Mouse (Mus musculus): ENCODE data around the gene Ppm1n. TPM values are rescaled to one million over a fixed set of nuclear protein-coding genes. Genes with fewer than 3 reads are reported as not detected.
A peak's percentile ranks its signal among the peaks of the same experiment; 100 is the strongest.

The Ppm1n gene
- total and polyA plus RNA-seq, 3 experiments, result not detected

- ATAC-seq (ENCODE audit: extremely low read depth, insufficient number of reproducible peaks, low FRiP score, poor library complexity, severe bottlenecking), result peak; percentile 85
- Histone ChIP-seq H3K36me3 (replicated peaks) (no peaks in the 10 kb centered on the region), H3K27me3 (ENCODE audit: insufficient read depth, low read length) (peaks cover 39% of the 10 kb centered on the region), H3K4me3 (ENCODE audit: low read depth, low read length) (peak overlapping the region; percentile 73), H3K9me3 (replicated peaks) (no peaks in the 10 kb centered on the region), H3K4me1 (ENCODE audit: insufficient read depth, low read depth, low read length) (peaks cover 47% of the 10 kb centered on the region)
- peak; percentile 95 for DNase-seq (ENCODE audit: low spot score)
- TF ChIP-seq POLR2AphosphoS5 (IDR thresholded peaks at IDR 0.05; ENCODE audit: insufficient replicate concordance, low read depth, low read length) (no peak), GATA1 (IDR thresholded peaks at IDR 0.05; ENCODE audit: borderline replicate concordance, low read length) (no peak), CTCF (IDR thresholded peaks at IDR 0.05; ENCODE audit: low read depth, low read length) (no peak), GATA2 (IDR thresholded peaks at IDR 0.05; ENCODE audit: borderline replicate concordance, low read depth, low read length) (no peak), TAL1 (conservative IDR thresholded peaks at IDR 0.05; ENCODE audit: low read depth, low read length) (no peak)
Observed at GRCm38 (mm10) chr7:19308454-19309277, 28.8 kb upstream of the Ppm1n start.

GRCm38 (mm10) chr7:19307739-19308453, 28.0 kb upstream of the Ppm1n start:
- no peaks in the 10 kb centered on the region for H3K36me3 ChIP-seq (replicated peaks)
- DNase-seq (ENCODE audit: low spot score), result peak; percentile 81
- peaks cover 46% of the 10 kb centered on the region for H3K4me1 ChIP-seq (ENCODE audit: insufficient read depth, low read depth, low read length)
- TF ChIP-seq CTCF (IDR thresholded peaks at IDR 0.05; ENCODE audit: low read depth, low read length), result no peak
- TF ChIP-seq TAL1 (conservative IDR thresholded peaks at IDR 0.05; ENCODE audit: low read depth, low read length), result no peak
- no peaks in the 10 kb centered on the region for H3K9me3 ChIP-seq (replicated peaks)
- peaks cover 32% of the 10 kb centered on the region for H3K27me3 ChIP-seq (ENCODE audit: insufficient read depth, low read length)
- H3K4me3 ChIP-seq (ENCODE audit: low read depth, low read length), result peak overlapping the region; percentile 73
- ATAC-seq (ENCODE audit: extremely low read depth, insufficient number of reproducible peaks, low FRiP score, poor library complexity, severe bottlenecking), result peak; percentile 59

GRCm38 (mm10) chr7:19306819-19307738, 27.2 kb upstream of the Ppm1n start:
- peaks cover 48% of the 10 kb centered on the region for H3K4me1 ChIP-seq (ENCODE audit: insufficient read depth, low read depth, low read length)
- DNase-seq (ENCODE audit: low spot score) (no peak), ATAC-seq (ENCODE audit: extremely low read depth, insufficient number of reproducible peaks, low FRiP score, poor library complexity, severe bottlenecking) (no peak)
- no peak overlapping the region; the same call in 1 of the 2 replicates for H3K4me3 ChIP-seq (ENCODE audit: low read depth, low read length)
- TF ChIP-seq CTCF (IDR thresholded peaks at IDR 0.05; ENCODE audit: low read depth, low read length) (no peak), GATA2 (IDR thresholded peaks at IDR 0.05; ENCODE audit: borderline replicate concordance, low read depth, low read length) (no peak), POLR2AphosphoS5 (IDR thresholded peaks at IDR 0.05; ENCODE audit: insufficient replicate concordance, low read depth, low read length) (no peak), GATA1 (IDR thresholded peaks at IDR 0.05; ENCODE audit: borderline replicate concordance, low read length) (no peak), TAL1 (conservative IDR thresholded peaks at IDR 0.05; ENCODE audit: low read depth, low read length) (no peak)
- H3K9me3 ChIP-seq (replicated peaks), result no peaks in the 10 kb centered on the region
- H3K36me3 ChIP-seq (replicated peaks), result no peaks in the 10 kb centered on the region
- H3K27me3 ChIP-seq (ENCODE audit: insufficient read depth, low read length), result peaks cover 33% of the 10 kb centered on the region

GRCm38 (mm10) chr7:19305796-19306765, 26.2 kb upstream of the Ppm1n start:
- Histone ChIP-seq H3K36me3 (replicated peaks) (no peaks in the 10 kb centered on the region), H3K4me3 (ENCODE audit: low read depth, low read length) (no peak overlapping the region), H3K9me3 (replicated peaks) (no peaks in the 10 kb centered on the region), H3K4me1 (ENCODE audit: insufficient read depth, low read depth, low read length) (peaks cover 58% of the 10 kb centered on the region), H3K27me3 (ENCODE audit: insufficient read depth, low read length) (peaks cover 35% of the 10 kb centered on the region)
- no peak for DNase-seq (ENCODE audit: low spot score)
- ATAC-seq (ENCODE audit: extremely low read depth, insufficient number of reproducible peaks, low FRiP score, poor library complexity, severe bottlenecking), result no peak
- TF ChIP-seq CTCF (IDR thresholded peaks at IDR 0.05; ENCODE audit: low read depth, low read length), result no peak
- no peak for TF ChIP-seq TAL1 (conservative IDR thresholded peaks at IDR 0.05; ENCODE audit: low read depth, low read length)
- TF ChIP-seq GATA2 (IDR thresholded peaks at IDR 0.05; ENCODE audit: borderline replicate concordance, low read depth, low read length), result no peak
- no peak for TF ChIP-seq POLR2AphosphoS5 (IDR thresholded peaks at IDR 0.05; ENCODE audit: insufficient replicate concordance, low read depth, low read length)
- no peak for TF ChIP-seq GATA1 (IDR thresholded peaks at IDR 0.05; ENCODE audit: borderline replicate concordance, low read length)

GRCm38 (mm10) chr7:19305413-19305735, 25.5 kb upstream of the Ppm1n start:
- ATAC-seq (ENCODE audit: extremely low read depth, insufficient number of reproducible peaks, low FRiP score, poor library complexity, severe bottlenecking), result no peak
- TF ChIP-seq CTCF (IDR thresholded peaks at IDR 0.05; ENCODE audit: low read depth, low read length) (no peak), POLR2AphosphoS5 (IDR thresholded peaks at IDR 0.05; ENCODE audit: insufficient replicate concordance, low read depth, low read length) (no peak), GATA2 (IDR thresholded peaks at IDR 0.05; ENCODE audit: borderline replicate concordance, low read depth, low read length) (no peak), TAL1 (conservative IDR thresholded peaks at IDR 0.05; ENCODE audit: low read depth, low read length) (no peak), GATA1 (IDR thresholded peaks at IDR 0.05; ENCODE audit: borderline replicate concordance, low read length) (no peak)
- Histone ChIP-seq H3K9me3 (replicated peaks) (no peaks in the 10 kb centered on the region), H3K36me3 (replicated peaks) (no peaks in the 10 kb centered on the region), H3K27me3 (ENCODE audit: insufficient read depth, low read length) (peaks cover 35% of the 10 kb centered on the region), H3K4me3 (ENCODE audit: low read depth, low read length) (no peak overlapping the region), H3K4me1 (ENCODE audit: insufficient read depth, low read depth, low read length) (peaks cover 58% of the 10 kb centered on the region)
- no peak for DNase-seq (ENCODE audit: low spot score)
